Mouse (Mus musculus): ENCODE measurements around the gene Cbfb. TPM values are rescaled to one million over a fixed set of nuclear protein-coding genes. Genes with fewer than 3 reads are reported as not detected.
A peak's percentile ranks its signal among the peaks of the same experiment; 100 is the strongest.

The Cbfb gene
- polyA plus RNA-seq, 1 experiment from 2014 or later, result 73.2 TPM

GRCm38 (mm10) chr8:105258911-105259720, 88.6 kb downstream of the Cbfb start:
- no peaks in the 10 kb centered on the region; the same call in 1 of the 2 replicates for H3K9me3 ChIP-seq
- H3K36me3 ChIP-seq (replicated peaks), result no peaks in the 10 kb centered on the region
- no peak overlapping the region for H3K27ac ChIP-seq (replicated peaks)
- peaks cover 96% of the 10 kb centered on the region for H3K27me3 ChIP-seq (replicated peaks; ENCODE audit: low read depth, poor library complexity, severe bottlenecking)
- peak; percentile 70 for DNase-seq (ENCODE audit: low spot score)
- peaks cover 34% of the 10 kb centered on the region for H3K4me1 ChIP-seq
- peak overlapping the region; percentile 57 for H3K4me3 ChIP-seq
- WGBS, result 2% methylated on average over 55 of the region's 55 CpGs

- H3K27me3 ChIP-seq (replicated peaks; ENCODE audit: low read depth, poor library complexity, severe bottlenecking), result peaks cover 100% of the 10 kb centered on the region
- no peaks in the 10 kb centered on the region for H3K36me3 ChIP-seq (replicated peaks)
- no peaks in the 10 kb centered on the region; the same call in 1 of the 2 replicates for H3K9me3 ChIP-seq
- 3% methylated on average over 30 of the region's 30 CpGs for WGBS
- peak overlapping the region; percentile 57 for H3K4me3 ChIP-seq
- DNase-seq (ENCODE audit: low spot score), result peak; percentile 89
- peaks cover 34% of the 10 kb centered on the region for H3K4me1 ChIP-seq
- no peak overlapping the region for H3K27ac ChIP-seq (replicated peaks)
Observed at GRCm38 (mm10) chr8:105259721-105260320, 89.3 kb downstream of the Cbfb start.

- peaks cover 100% of the 10 kb centered on the region for H3K27me3 ChIP-seq (replicated peaks; ENCODE audit: low read depth, poor library complexity, severe bottlenecking)
- WGBS, result 63% methylated on average over 7 of the region's 7 CpGs
Observed at GRCm38 (mm10) chr8:105260371-105261099, 90.1 kb downstream of the Cbfb start.

GRCm38 (mm10) chr8:105261326-105261980, 91.0 kb downstream of the Cbfb start:
- H3K4me3 ChIP-seq, result no peak overlapping the region
- peaks cover 4% of the 10 kb centered on the region for H3K9me3 ChIP-seq
- WGBS, result 83% methylated on average over 12 of the region's 12 CpGs
- H3K36me3 ChIP-seq (replicated peaks), result no peaks in the 10 kb centered on the region
- peaks cover 100% of the 10 kb centered on the region for H3K27me3 ChIP-seq (replicated peaks; ENCODE audit: low read depth, poor library complexity, severe bottlenecking)
- no peak overlapping the region for H3K27ac ChIP-seq (replicated peaks)
- H3K4me1 ChIP-seq, result peaks cover 32% of the 10 kb centered on the region
- DNase-seq (ENCODE audit: low spot score), result no peak

More at GRCm38 (mm10) chr8:105260371-105261099, 90.1 kb downstream of the Cbfb start:
- Histone ChIP-seq H3K27ac (replicated peaks) (no peak overlapping the region), H3K36me3 (replicated peaks) (no peaks in the 10 kb centered on the region), H3K4me1 (peaks cover 32% of the 10 kb centered on the region), H3K9me3 (no peaks in the 10 kb centered on the region; the same call in 1 of the 2 replicates), H3K4me3 (no peak overlapping the region)
- no peak for DNase-seq (ENCODE audit: low spot score)

- Histone ChIP-seq H3K9me3 (peaks cover 4% of the 10 kb centered on the region), H3K27ac (replicated peaks) (no peak overlapping the region), H3K36me3 (replicated peaks) (no peaks in the 10 kb centered on the region), H3K27me3 (replicated peaks; ENCODE audit: low read depth, poor library complexity, severe bottlenecking) (peaks cover 100% of the 10 kb centered on the region), H3K4me1 (peaks cover 47% of the 10 kb centered on the region), H3K4me3 (peak overlapping the region; percentile 76)
- no peak for DNase-seq (ENCODE audit: low spot score)
- WGBS, result 40% methylated on average over 16 of the region's 16 CpGs
Observed at GRCm38 (mm10) chr8:105263244-105263912, 92.9 kb downstream of the Cbfb start.

- DNase-seq (ENCODE audit: low spot score), result peak; percentile 83
- peak within 1 kb of the TSS; percentile 76 for H3K4me3 ChIP-seq
- peaks cover 48% of the 10 kb centered on the region for H3K4me1 ChIP-seq
- peaks cover 100% of the 10 kb centered on the region for H3K27me3 ChIP-seq (replicated peaks; ENCODE audit: low read depth, poor library complexity, severe bottlenecking)
- WGBS, result 1% methylated on average over 54 of the region's 54 CpGs
- H3K9me3 ChIP-seq, result peaks cover 4% of the 10 kb centered on the region
- H3K36me3 ChIP-seq (replicated peaks), result no peaks in the 10 kb centered on the region
- H3K27ac ChIP-seq (replicated peaks), result peak within 1 kb of the TSS; percentile 59; the same call in 1 of the 2 replicates
Observed at GRCm38 (mm10) chr8:105264024-105264982, 93.8 kb downstream of the Cbfb start, which contains the start of the genes Tradd and Fbxl8. Gene Tradd (minus strand): TSS chr8:105264609. Gene Fbxl8 (plus strand): TSS chr8:105264648.

GRCm38 (mm10) chr8:105265128-105265527, 94.7 kb downstream of the Cbfb start:
- 15% methylated on average over 10 of the region's 10 CpGs for WGBS
- H3K4me3 ChIP-seq, result peak overlapping the region; percentile 76
- peaks cover 100% of the 10 kb centered on the region for H3K27me3 ChIP-seq (replicated peaks; ENCODE audit: low read depth, poor library complexity, severe bottlenecking)
- H3K27ac ChIP-seq (replicated peaks), result no peak overlapping the region
- no peaks in the 10 kb centered on the region for H3K36me3 ChIP-seq (replicated peaks)
- DNase-seq (ENCODE audit: low spot score), result no peak
- H3K4me1 ChIP-seq, result peaks cover 49% of the 10 kb centered on the region
- H3K9me3 ChIP-seq, result peaks cover 4% of the 10 kb centered on the region

DNA sequence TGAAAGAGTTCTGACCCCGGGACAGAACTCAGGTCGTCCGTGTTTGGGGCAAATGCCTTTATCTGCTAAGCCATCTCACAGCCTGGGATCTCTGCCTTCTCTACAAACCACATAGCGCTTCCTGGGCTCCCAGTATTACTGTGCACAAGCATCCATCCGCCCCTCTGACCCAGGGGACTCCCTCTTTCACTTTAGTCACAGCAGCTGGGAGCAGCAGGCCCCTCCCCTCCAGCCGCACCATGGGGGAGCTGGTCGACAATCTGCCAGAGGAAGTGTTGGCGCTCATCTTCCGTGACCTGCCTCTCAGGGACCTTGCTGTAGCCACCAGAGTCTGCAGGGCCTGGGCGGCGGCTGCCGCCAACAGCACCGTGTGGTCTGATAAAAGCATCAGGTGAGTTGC, 96.3 kb downstream of the Cbfb start:
- Histone ChIP-seq H3K36me3 (replicated peaks) (no peaks in the 10 kb centered on the region), H3K4me3 (no peak overlapping the region), H3K27ac (replicated peaks) (no peak overlapping the region), H3K27me3 (replicated peaks; ENCODE audit: low read depth, poor library complexity, severe bottlenecking) (peaks cover 100% of the 10 kb centered on the region), H3K9me3 (peaks cover 4% of the 10 kb centered on the region), H3K4me1 (peaks cover 59% of the 10 kb centered on the region)
- WGBS, result 8% methylated on average over 13 of the region's 13 CpGs
- DNase-seq (ENCODE audit: low spot score), result no peak

Data from embryonic facial prominence, embryonic 10.5 days (tissue).